Mouse (Mus musculus): ENCODE results near the gene Ntf5.

The Ntf5 gene

GRCm38 (mm10) chr7:45401521-45402085, 11.9 kb upstream of the Ntf5 start:
- intact Hi-C loops (cut with DNase I), result no loop called here

- intact Hi-C loops (cut with DNase I), result no loop called here
Measured at GRCm38 (mm10) chr7:45403532-45404261, 9.8 kb upstream of the Ntf5 start.

- intact Hi-C loops (cut with DNase I), result loop anchor here (5.0 kb wide), 1 partner anchor 37 kb away; no protein-coding TSS in a partner anchor
Measured at GRCm38 (mm10) chr7:45405091-45406075, 8.1 kb upstream of the Ntf5 start, which contains the start of gene Kcna7. TSS of gene Kcna7 (plus strand) at chr7:45405653.

- intact Hi-C loops (cut with DNase I), result loop anchor here (5.0 kb wide), 1 partner anchor 36 kb away; no protein-coding TSS in a partner anchor
Measured at GRCm38 (mm10) chr7:45406157-45407156, 7.0 kb upstream of the Ntf5 start.

GRCm38 (mm10) chr7:45407836-45408235, 5.7 kb upstream of the Ntf5 start:
- intact Hi-C loops (cut with DNase I), result loop anchor here (5.0 kb wide), 1 partner anchor 34 kb away; no protein-coding TSS in a partner anchor

- intact Hi-C loops (cut with DNase I), result loop anchor here (5.0 kb wide), 1 partner anchor 34 kb away; no protein-coding TSS in a partner anchor
Measured at GRCm38 (mm10) chr7:45408351-45408750, 5.1 kb upstream of the Ntf5 start.

GRCm38 (mm10) chr7:45408949-45409348, 4.5 kb upstream of the Ntf5 start:
- intact Hi-C loops (cut with DNase I), result loop anchor here (5.0 kb wide), 1 partner anchor 33 kb away; no protein-coding TSS in a partner anchor

GRCm38 (mm10) chr7:45409497-45410163, 3.9 kb upstream of the Ntf5 start:
- intact Hi-C loops (cut with DNase I), result loop anchor here (5.0 kb wide), 1 partner anchor 33 kb away; no protein-coding TSS in a partner anchor

GRCm38 (mm10) chr7:45412421-45412820, 1.1 kb upstream of the Ntf5 start:
- intact Hi-C loops (cut with DNase I), result no loop called here

GRCm38 (mm10) chr7:45413864-45414739, 607 bp downstream of the Ntf5 start:
- intact Hi-C loops (cut with DNase I), result no loop called here

- intact Hi-C loops (cut with DNase I), result no loop called here
Measured at GRCm38 (mm10) chr7:45414740-45415224, 1.3 kb downstream of the Ntf5 start.

- intact Hi-C loops (cut with DNase I), result no loop called here
Measured at GRCm38 (mm10) chr7:45415636-45416035, 2.1 kb downstream of the Ntf5 start.

GRCm38 (mm10) chr7:45417962-45418492, 4.5 kb downstream of the Ntf5 start:
- intact Hi-C loops (cut with DNase I), result no loop called here

- intact Hi-C loops (cut with DNase I), result no loop called here
Measured at GRCm38 (mm10) chr7:45419859-45420614, 6.5 kb downstream of the Ntf5 start.

GRCm38 (mm10) chr7:45420615-45420919, 7.1 kb downstream of the Ntf5 start, which contains the start of gene Lhb:
TSS of gene Lhb (plus strand) at chr7:45420820.
- intact Hi-C loops (cut with DNase I), result no loop called here

- intact Hi-C loops (cut with DNase I), result no loop called here
Measured at GRCm38 (mm10) chr7:45421194-45421593, 7.7 kb downstream of the Ntf5 start.

GRCm38 (mm10) chr7:45426556-45426955, 13.1 kb downstream of the Ntf5 start:
- intact Hi-C loops (cut with DNase I), result no loop called here

Measured in adrenal gland (tissue).